Mouse (Mus musculus) embryonic facial prominence, embryonic 12.5 days (tissue): ENCODE data around the gene Hs1bp3. TPM values are rescaled to one million over a fixed set of nuclear protein-coding genes. Genes with fewer than 3 reads are reported as not detected.

Experiments
- ATAC-seq: fragments of 200-750 bp; cut with Nextera tagmentation; 2 replicates; pipeline ENCODE4 v1.8.0; 2017; ENCODE audit not compliant: insufficient number of reproducible peaks, insufficient read depth, low FRiP score, low TSS enrichment
- H3K27ac ChIP-seq: fragments of 300-500 bp; sonication (generic); 2 replicates; pipeline ENCODE4 v1.5.1; 2016; ENCODE audit warnings: mild to moderate bottlenecking
- H3K27me3 ChIP-seq: fragments of 300-500 bp; sonication (generic); 2 replicates; pipeline ENCODE4 v1.6.1; 2016; ENCODE audit warnings: mild to moderate bottlenecking, moderate library complexity
- H3K36me3 ChIP-seq: fragments of 300-500 bp; sonication (generic); 2 replicates; pipeline ENCODE4 v1.6.1; 2016; ENCODE audit warnings: mild to moderate bottlenecking
- H3K4me1 ChIP-seq: fragments of 300-500 bp; sonication (generic); 2 replicates; pipeline ENCODE4 v1.6.1; 2016
- H3K4me2 ChIP-seq: fragments of 300-500 bp; sonication (generic); replicated peaks from 2 replicates; pipeline ENCODE4 v1.6.1; 2016; ENCODE audit warnings: mild to moderate bottlenecking, moderate library complexity
- H3K4me3 ChIP-seq: fragments of 300-500 bp; sonication (generic); 2 replicates; pipeline ENCODE4 v1.5.1; 2016; ENCODE audit warnings: mild to moderate bottlenecking
- H3K9ac ChIP-seq: fragments of 300-500 bp; sonication (generic); 2 replicates; pipeline ENCODE4 v1.6.1; 2016; ENCODE audit warnings: mild to moderate bottlenecking, moderate library complexity
- H3K9me3 ChIP-seq: fragments of 300-500 bp; sonication (generic); 2 replicates; pipeline ENCODE4 v1.6.1; 2016; ENCODE audit warnings: mild to moderate bottlenecking, moderate library complexity
- WGBS: fragments of 180-500 bp; shearing (Covaris S2); methylation state at CpG from one replicate; pipeline ENCODE4 v1.1.7; 2016; 5-methylcytosine and 5-hydroxymethylcytosine counted together
- polyA plus RNA-seq: library from polyadenylated mRNA; unstranded; fragments of >200 nt; fragmentation: Nextera tagmentation; extraction: Ambion mirVana; gene quantifications from 2 replicates; pipeline ENCODE4 v1.2.1, GENCODE M21; 2016

The Hs1bp3 gene
- polyA plus RNA-seq, 1 experiment from 2014 or later, result 20.3 TPM

GRCm38 (mm10) chr12:8372511-8373180 is 59.4 kb downstream of the Hs1bp3 start:
- no peak for ATAC-seq
- no peaks in the 10 kb centered on the region for H3K36me3 ChIP-seq
- H3K4me2 ChIP-seq, result no peak overlapping the region
- H3K27ac ChIP-seq, result no peak overlapping the region
- no peak overlapping the region for H3K4me3 ChIP-seq
- peaks cover 4% of the 10 kb centered on the region; the same call in 1 of the 2 replicates for H3K4me1 ChIP-seq
- H3K27me3 ChIP-seq, result no peaks in the 10 kb centered on the region
- H3K9me3 ChIP-seq, result no peaks in the 10 kb centered on the region
- WGBS, result 81% methylated on average over 7 of the region's 7 CpGs
- no peak overlapping the region for H3K9ac ChIP-seq

GRCm38 (mm10) chr12:8373741-8374140 is 60.5 kb downstream of the Hs1bp3 start:
- Histone ChIP-seq H3K27ac (no peak overlapping the region), H3K9me3 (no peaks in the 10 kb centered on the region), H3K4me1 (peaks cover 14% of the 10 kb centered on the region; the same call in 1 of the 2 replicates), H3K4me2 (no peak overlapping the region), H3K27me3 (no peaks in the 10 kb centered on the region), H3K4me3 (no peak overlapping the region), H3K36me3 (no peaks in the 10 kb centered on the region), H3K9ac (no peak overlapping the region)
- ATAC-seq, result no peak
- WGBS, result 83% methylated on average over 5 of the region's 5 CpGs

DNA sequence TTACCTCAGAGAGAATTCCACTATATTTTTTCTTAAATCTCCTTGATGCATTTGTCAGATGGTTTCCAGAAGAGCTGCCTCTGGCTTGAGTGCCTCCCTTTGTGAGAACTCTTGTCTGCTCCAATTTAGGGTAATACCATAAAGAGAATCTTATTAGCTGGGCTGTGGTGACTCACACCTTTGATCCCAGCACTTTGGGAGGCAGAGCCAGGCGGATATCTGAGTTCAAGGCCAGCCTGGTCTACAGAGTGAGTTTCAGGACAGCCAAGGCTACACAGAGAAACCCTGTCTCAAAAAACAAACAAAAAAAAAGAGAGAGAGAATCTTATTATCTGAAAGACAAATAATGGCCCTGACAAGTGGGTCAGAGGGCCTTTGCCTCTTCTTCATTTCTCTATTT is 63.9 kb downstream of the Hs1bp3 start:
- H3K9me3 ChIP-seq, result no peaks in the 10 kb centered on the region
- H3K36me3 ChIP-seq, result no peaks in the 10 kb centered on the region
- ATAC-seq, result no peak
- no peak overlapping the region for H3K9ac ChIP-seq
- no peaks in the 10 kb centered on the region for H3K27me3 ChIP-seq
- H3K4me2 ChIP-seq, result no peak overlapping the region
- H3K4me3 ChIP-seq, result no peak overlapping the region
- 61% methylated on average over 1 of the region's 1 CpGs for WGBS
- H3K4me1 ChIP-seq, result peaks cover 24% of the 10 kb centered on the region; the same call in 1 of the 2 replicates
- no peak overlapping the region for H3K27ac ChIP-seq

DNA sequence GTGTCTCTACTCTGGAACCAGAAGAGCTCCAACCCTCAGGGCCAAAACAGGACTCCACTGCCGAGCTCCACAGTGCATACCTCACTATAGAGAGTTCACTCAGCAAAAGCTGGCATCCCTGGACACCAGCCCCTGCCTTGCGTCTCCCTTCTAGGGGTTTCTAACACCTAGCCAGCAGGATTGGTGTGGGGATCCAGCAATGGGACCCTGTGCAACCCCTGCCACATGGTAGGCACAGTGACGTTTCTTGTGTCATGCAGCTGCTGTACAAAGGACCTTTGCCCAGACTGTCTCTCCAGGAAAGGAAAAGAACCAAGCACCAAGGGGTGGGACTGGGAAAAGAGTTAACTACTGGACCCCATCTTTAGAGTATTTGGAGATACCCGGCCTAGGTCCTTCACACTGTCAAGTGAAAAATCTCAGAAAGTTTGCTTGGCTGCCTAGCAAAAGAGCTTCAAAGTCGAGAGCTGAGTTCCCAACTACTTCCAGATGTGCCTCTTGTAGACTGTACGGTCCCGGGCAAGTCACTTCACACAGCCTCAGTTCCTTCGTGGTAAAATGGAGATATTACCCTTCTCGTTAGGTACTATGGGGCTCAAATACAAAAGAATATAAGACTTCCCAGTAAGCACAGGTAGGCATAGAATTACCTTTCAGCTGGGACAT is 64.9 kb downstream of the Hs1bp3 start:
- no peak overlapping the region for H3K4me2 ChIP-seq
- H3K4me1 ChIP-seq, result peaks cover 24% of the 10 kb centered on the region; the same call in 1 of the 2 replicates
- no peak for ATAC-seq
- no peaks in the 10 kb centered on the region for H3K9me3 ChIP-seq
- WGBS, result 26% methylated on average over 9 of the region's 9 CpGs
- H3K4me3 ChIP-seq, result no peak overlapping the region
- peak overlapping the region; percentile 77 for H3K27ac ChIP-seq
- no peaks in the 10 kb centered on the region for H3K36me3 ChIP-seq
- H3K9ac ChIP-seq, result no peak overlapping the region
- no peaks in the 10 kb centered on the region for H3K27me3 ChIP-seq

DNA sequence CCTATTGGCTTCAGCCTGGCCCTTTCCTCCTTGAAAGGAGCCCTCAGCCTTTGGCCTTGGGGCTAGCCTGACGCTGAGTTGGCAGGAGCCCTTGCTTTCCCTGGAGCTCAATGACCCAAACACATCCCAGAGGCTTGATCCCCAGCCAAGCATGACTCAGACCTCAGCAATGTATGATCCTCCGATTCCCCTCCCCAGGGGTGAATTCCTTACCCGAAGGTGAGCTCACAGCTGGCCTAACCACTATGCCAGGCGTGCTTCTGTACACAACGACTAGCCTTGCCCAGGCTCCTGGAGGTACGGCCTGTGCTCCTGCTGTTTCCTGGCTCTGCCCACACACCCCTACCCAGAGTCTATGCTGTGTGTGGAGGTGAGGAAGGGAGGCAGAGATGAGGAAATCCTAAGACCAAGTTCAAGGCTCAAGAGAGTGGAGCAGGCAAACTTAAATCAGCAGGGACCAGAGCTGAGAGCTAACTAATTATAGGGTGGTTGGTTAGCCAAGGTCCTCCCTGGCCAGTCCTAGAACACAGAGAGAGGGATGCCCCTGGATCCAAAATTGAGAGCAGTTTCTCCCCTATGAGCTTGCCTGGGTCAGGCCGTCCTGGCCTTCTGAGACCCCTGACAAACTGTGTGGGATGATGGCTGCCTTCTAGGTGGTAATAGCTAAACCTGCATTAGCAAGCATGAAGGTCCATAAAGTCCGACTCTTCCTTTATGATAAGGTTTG is 66.7 kb downstream of the Hs1bp3 start:
- Histone ChIP-seq H3K36me3 (no peaks in the 10 kb centered on the region), H3K9me3 (no peaks in the 10 kb centered on the region), H3K27me3 (no peaks in the 10 kb centered on the region), H3K4me2 (no peak overlapping the region), H3K27ac (no peak overlapping the region), H3K4me1 (peaks cover 26% of the 10 kb centered on the region; the same call in 1 of the 2 replicates), H3K9ac (no peak overlapping the region), H3K4me3 (no peak overlapping the region)
- 46% methylated on average over 8 of the region's 8 CpGs for WGBS
- no peak for ATAC-seq

DNA sequence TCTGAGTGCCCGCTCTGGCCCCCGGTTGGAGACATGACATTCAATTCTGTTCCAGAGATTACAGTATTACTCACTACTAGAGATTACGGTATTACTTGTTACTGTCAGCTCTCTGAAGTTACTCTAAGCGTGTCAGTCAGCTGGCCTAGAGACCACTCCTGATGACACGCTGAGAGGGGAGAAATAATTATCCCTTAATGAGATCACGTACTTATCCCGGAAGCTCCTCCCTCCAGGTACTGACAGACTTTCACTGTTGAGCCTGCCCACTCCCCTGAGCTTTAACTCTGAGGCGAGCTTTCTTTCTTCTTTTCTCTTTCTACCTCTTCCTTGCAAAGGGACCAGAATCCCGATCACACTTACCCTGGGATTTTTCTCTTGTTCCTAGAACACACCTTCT is 67.7 kb downstream of the Hs1bp3 start:
- Histone ChIP-seq H3K4me1 (peaks cover 26% of the 10 kb centered on the region; the same call in 1 of the 2 replicates), H3K27ac (no peak overlapping the region), H3K36me3 (no peaks in the 10 kb centered on the region), H3K9ac (no peak overlapping the region), H3K27me3 (no peaks in the 10 kb centered on the region), H3K9me3 (no peaks in the 10 kb centered on the region), H3K4me2 (no peak overlapping the region), H3K4me3 (no peak overlapping the region)
- WGBS, result 56% methylated on average over 9 of the region's 9 CpGs
- ATAC-seq, result no peak

DNA sequence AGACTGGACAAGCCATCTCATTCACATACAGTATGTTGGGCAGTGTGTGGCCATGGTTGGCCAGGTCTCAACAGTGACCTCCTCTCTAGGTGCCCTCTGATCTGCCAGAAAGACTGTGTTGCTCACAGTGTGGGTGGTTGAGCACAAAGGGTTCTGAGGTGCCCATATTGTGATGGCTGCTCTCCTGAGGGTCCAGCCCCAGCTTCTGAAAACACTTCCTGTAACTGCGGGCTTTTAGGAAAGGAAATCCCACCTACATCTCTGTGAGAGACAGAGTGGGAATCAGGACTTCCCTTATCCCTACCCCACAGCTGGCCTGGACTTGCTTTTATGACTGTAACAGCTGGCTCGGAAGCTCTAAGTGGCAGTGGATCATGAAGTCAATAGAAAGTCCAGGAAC is 68.7 kb downstream of the Hs1bp3 start:
- H3K36me3 ChIP-seq, result no peaks in the 10 kb centered on the region
- no peak overlapping the region for H3K4me2 ChIP-seq
- no peaks in the 10 kb centered on the region for H3K27me3 ChIP-seq
- H3K4me3 ChIP-seq, result no peak overlapping the region
- H3K9ac ChIP-seq, result no peak overlapping the region
- peaks cover 30% of the 10 kb centered on the region for H3K4me1 ChIP-seq
- ATAC-seq, result no peak
- WGBS, result 76% methylated on average over 2 of the region's 2 CpGs
- H3K9me3 ChIP-seq, result no peaks in the 10 kb centered on the region
- no peak overlapping the region for H3K27ac ChIP-seq

- WGBS, result 84% methylated on average over 6 of the region's 6 CpGs
- no peak for ATAC-seq
- Histone ChIP-seq H3K27me3 (no peaks in the 10 kb centered on the region), H3K4me2 (no peak overlapping the region), H3K4me3 (no peak overlapping the region), H3K36me3 (no peaks in the 10 kb centered on the region), H3K4me1 (peaks cover 16% of the 10 kb centered on the region), H3K9ac (no peak overlapping the region), H3K27ac (no peak overlapping the region), H3K9me3 (no peaks in the 10 kb centered on the region)
Measured at GRCm38 (mm10) chr12:8383822-8384221, 70.6 kb downstream of the Hs1bp3 start.

DNA sequence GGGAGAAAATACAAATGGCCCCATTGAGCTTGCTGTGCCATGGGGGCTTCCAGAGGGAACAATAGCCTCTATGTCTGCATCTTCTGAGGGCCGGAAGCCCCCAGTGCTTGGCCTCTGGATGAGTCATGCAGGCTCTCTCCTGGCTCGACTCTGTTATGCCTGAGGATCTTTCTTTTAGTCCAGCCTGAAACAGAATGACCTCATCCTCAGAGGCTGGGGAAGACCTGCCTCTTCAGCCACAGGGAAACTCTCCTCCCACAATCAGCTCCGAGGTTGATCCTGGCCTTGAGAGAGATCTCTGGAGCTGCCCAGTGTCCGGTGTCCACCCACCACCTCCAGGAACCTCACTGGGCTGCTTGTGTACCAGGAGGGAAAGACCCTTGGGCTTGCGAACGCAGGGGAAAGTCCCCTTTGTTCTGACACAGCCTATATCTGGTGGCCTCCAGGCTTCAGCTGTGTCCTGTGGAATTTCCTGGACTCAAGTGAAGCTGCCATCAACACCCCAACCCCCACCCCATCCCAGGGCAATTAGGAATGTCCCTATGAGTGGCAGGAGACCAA is 73.3 kb downstream of the Hs1bp3 start:
- Histone ChIP-seq H3K27ac (no peak overlapping the region; the same call in 1 of the 2 replicates), H3K4me3 (no peak overlapping the region), H3K9ac (no peak overlapping the region), H3K4me1 (peaks cover 6% of the 10 kb centered on the region; the same call in 1 of the 2 replicates), H3K4me2 (no peak overlapping the region), H3K36me3 (no peaks in the 10 kb centered on the region), H3K9me3 (0 out of 2 replicates have a peak, but pooled peaks cover under 1% of the 10 kb centered on the region), H3K27me3 (no peaks in the 10 kb centered on the region)
- WGBS, result 33% methylated on average over 6 of the region's 6 CpGs
- peak; percentile 70 for ATAC-seq

DNA sequence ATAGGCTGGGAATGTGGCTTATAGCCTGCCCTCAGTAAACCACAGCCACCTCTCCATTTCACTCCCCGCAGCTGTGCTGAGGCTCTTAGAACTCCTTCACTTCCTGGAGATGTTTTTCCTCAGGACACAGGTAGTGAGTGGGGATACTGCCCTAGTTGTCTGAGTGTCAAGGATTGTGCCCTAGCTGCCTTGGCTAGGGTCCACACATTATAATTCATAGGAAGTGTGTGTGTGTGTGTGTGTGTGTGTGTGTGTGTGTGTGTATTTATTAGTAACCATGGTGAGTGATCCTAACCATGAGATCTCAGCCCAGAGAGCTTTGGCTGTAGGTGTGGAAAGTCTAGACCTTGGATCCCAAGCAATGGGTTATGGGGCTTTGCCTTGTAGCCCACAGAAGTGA is 74.0 kb downstream of the Hs1bp3 start:
- whole genome bisulfite sequencing, result 82% methylated on average over 1 of the region's 1 CpGs
- Histone ChIP-seq H3K27ac (peak overlapping the region; percentile 19; the same call in 1 of the 2 replicates), H3K27me3 (no peaks in the 10 kb centered on the region)

DNA sequence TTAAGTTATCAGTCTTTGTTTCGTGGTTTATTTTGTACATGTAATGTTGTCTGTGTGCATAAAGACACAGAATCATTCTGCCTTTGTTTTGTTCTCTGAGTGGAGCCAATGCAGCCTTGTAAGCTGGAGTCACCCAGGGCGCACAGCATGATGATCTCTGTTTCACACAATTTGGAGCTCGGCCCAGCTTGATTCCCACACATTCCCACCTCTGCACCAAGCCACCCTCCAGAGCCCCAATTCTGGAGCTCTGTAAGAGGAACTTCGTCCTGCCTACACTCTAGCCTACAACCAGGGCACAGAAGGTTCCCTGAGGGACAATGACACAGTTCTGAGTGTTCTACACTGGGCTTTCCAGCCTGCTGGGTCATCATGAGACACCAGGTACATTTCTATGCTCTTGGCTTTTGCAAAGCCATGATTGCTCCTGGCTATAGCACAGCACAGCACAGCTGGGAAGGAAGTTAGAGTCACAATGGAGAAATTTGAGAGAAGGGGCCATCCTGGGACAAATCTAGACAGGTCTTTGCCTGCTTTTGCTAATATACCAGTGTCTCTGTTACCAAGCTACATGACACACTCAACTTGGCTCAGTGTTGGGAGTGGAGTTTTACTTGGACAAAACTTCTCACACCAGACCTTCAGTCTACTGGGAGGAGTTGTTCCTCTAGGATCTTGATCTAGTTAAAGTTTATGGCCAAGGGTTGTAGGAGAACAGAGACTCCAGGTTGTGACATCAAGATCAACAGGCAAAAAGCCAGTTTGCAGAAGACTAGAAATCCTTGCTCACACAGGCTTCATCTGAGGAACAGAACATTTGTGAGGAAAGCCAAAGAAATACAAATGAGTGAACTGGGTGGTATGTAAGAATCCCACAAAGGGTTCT is 75.5 kb downstream of the Hs1bp3 start:
- H3K4me2 ChIP-seq, result no peak overlapping the region
- H3K27ac ChIP-seq, result no peak overlapping the region
- H3K4me3 ChIP-seq, result no peak overlapping the region
- H3K9me3 ChIP-seq, result 0 out of 2 replicates have a peak, but pooled peaks cover 2% of the 10 kb centered on the region
- peaks cover 6% of the 10 kb centered on the region; the same call in 1 of the 2 replicates for H3K4me1 ChIP-seq
- H3K36me3 ChIP-seq, result no peaks in the 10 kb centered on the region
- no peak overlapping the region for H3K9ac ChIP-seq
- ATAC-seq, result no peak
- 88% methylated on average over 4 of the region's 4 CpGs for WGBS
- H3K27me3 ChIP-seq, result no peaks in the 10 kb centered on the region

More for the DNA sequence above, 74.0 kb downstream of the Hs1bp3 start:
- Histone ChIP-seq H3K4me3 (no peak overlapping the region), H3K36me3 (no peaks in the 10 kb centered on the region), H3K9me3 (0 out of 2 replicates have a peak, but pooled peaks cover 2% of the 10 kb centered on the region), H3K4me1 (peaks cover 6% of the 10 kb centered on the region; the same call in 1 of the 2 replicates), H3K4me2 (no peak overlapping the region), H3K9ac (no peak overlapping the region)
- ATAC-seq, result no peak
